Mouse (Mus musculus): ENCODE measurements around the gene Gm9918.

DNA sequence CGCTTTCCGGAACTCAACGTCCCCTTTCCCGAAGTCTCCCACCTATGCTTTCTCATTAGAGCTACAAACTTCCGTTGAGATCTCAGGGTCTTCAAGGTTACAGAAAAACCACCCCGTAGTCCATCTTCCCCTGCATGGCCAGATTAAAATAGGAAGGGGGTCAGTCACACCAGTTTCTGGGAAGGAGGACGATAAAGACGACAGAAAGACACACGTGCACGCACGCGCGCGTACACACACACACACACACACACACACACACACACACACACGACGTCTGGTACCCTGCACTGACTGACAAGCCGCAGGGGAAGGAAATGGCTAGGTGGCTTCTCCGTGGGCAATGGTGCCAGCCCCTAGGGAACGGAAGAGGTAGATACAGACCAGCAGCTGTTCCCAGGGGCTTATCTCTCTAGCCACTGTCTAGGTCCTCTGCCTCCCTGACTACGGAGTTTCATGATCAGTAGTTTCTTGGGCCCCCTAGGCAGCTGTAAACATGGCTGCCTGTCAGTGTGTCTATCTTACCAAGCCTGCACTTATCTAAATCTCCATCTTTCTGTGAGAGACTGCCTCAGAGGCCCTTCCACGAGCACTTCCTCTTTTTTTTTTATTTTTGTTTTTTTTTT is 45.3 kb upstream of the Gm9918 start:
- no peak for TF ChIP-seq CTCF (IDR thresholded peaks at IDR 0.05; ENCODE audit: borderline replicate concordance, control insufficient read depth, extremely low read depth, insufficient read depth, low read length, poor library complexity)
- no peak for TF ChIP-seq POLR2A (IDR thresholded peaks at IDR 0.05; ENCODE audit: control insufficient read depth, extremely low read depth, insufficient read depth, low read length, poor library complexity)
